Mouse (Mus musculus): Measurements from ENCODE around the gene Thy1. TPM values are rescaled to one million over a fixed set of nuclear protein-coding genes. Genes with fewer than 3 reads are reported as not detected.
A peak's percentile ranks its signal among the peaks of the same experiment; 100 is the strongest.

Gene Thy1
- 8.7 and 21.5 TPM in 2 replicates for polyA plus RNA-seq (2015; fragmentation: Nextera tagmentation; extraction: Ambion mirVana)

- Histone ChIP-seq H3K9ac (ENCODE audit: low read length) (peak within 1 kb of the TSS; percentile 61), H3K9me3 (replicated peaks; ENCODE audit: control insufficient read depth, low read length) (no peaks in the 10 kb centered on the region), H3K36me3 (ENCODE audit: control insufficient read depth, insufficient read depth) (no peaks in the 10 kb centered on the region), H3K4me3 (ENCODE audit: low read length) (peak within 1 kb of the TSS; percentile 50), H3K27me3 (ENCODE audit: control insufficient read depth, insufficient read depth, low read length) (peaks cover 23% of the 10 kb centered on the region), H3K27ac (ENCODE audit: low read length) (no peak within 1 kb of the TSS), H3K4me2 (ENCODE audit: low read depth, low read length) (peak within 1 kb of the TSS; percentile 47), H3K4me1 (ENCODE audit: control insufficient read depth, insufficient read depth, low read length) (peaks cover 5% of the 10 kb centered on the region; the same call in 1 of the 2 replicates)
- peak; percentile 45 for ATAC-seq (replicated peaks; ENCODE audit: extremely low read depth, insufficient read depth, low FRiP score)
- WGBS, result 1% methylated on average over 30 of the region's 30 CpGs
These were observed at the start of gene Thy1 for GRCm38 (mm10) chr9:44042836-44043707. Gene Thy1 (plus strand): TSS chr9:44043384.

- no peak overlapping the region for H3K4me3 ChIP-seq (ENCODE audit: low read length)
- WGBS, result 67% methylated on average over 2 of the region's 2 CpGs
These were observed 45.5 kb upstream of the Thy1 start for GRCm38 (mm10) chr9:43997681-43998080.

GRCm38 (mm10) chr9:43998851-43999250 lies 44.3 kb upstream of the Thy1 start:
- whole genome bisulfite sequencing, result 71% methylated on average over 4 of the region's 4 CpGs
- Histone ChIP-seq H3K4me1 (ENCODE audit: control insufficient read depth, insufficient read depth, low read length) (0 out of 2 replicates have a peak, but pooled peaks cover under 1% of the 10 kb centered on the region), H3K36me3 (ENCODE audit: control insufficient read depth, insufficient read depth) (no peaks in the 10 kb centered on the region), H3K4me3 (ENCODE audit: low read length) (no peak overlapping the region), H3K27me3 (ENCODE audit: control insufficient read depth, insufficient read depth, low read length) (no peaks in the 10 kb centered on the region), H3K9ac (ENCODE audit: low read length) (no peak overlapping the region), H3K27ac (ENCODE audit: low read length) (no peak overlapping the region), H3K4me2 (ENCODE audit: low read depth, low read length) (no peak overlapping the region), H3K9me3 (replicated peaks; ENCODE audit: control insufficient read depth, low read length) (no peaks in the 10 kb centered on the region)
- ATAC-seq (replicated peaks; ENCODE audit: extremely low read depth, insufficient read depth, low FRiP score), result no peak

More at GRCm38 (mm10) chr9:43997681-43998080, 45.5 kb upstream of the Thy1 start:
- no peak overlapping the region for H3K9ac ChIP-seq (ENCODE audit: low read length)
- H3K9me3 ChIP-seq (replicated peaks; ENCODE audit: control insufficient read depth, low read length), result no peaks in the 10 kb centered on the region
- peaks cover 10% of the 10 kb centered on the region; the same call in 1 of the 2 replicates for H3K4me1 ChIP-seq (ENCODE audit: control insufficient read depth, insufficient read depth, low read length)
- H3K4me2 ChIP-seq (ENCODE audit: low read depth, low read length), result no peak overlapping the region
- H3K36me3 ChIP-seq (ENCODE audit: control insufficient read depth, insufficient read depth), result no peaks in the 10 kb centered on the region
- H3K27ac ChIP-seq (ENCODE audit: low read length), result no peak overlapping the region
- no peaks in the 10 kb centered on the region for H3K27me3 ChIP-seq (ENCODE audit: control insufficient read depth, insufficient read depth, low read length)
- no peak for ATAC-seq (replicated peaks; ENCODE audit: extremely low read depth, insufficient read depth, low FRiP score)

GRCm38 (mm10) chr9:44004362-44004761 lies 38.8 kb upstream of the Thy1 start:
- 51% methylated on average over 3 of the region's 3 CpGs for WGBS
- Histone ChIP-seq H3K36me3 (ENCODE audit: control insufficient read depth, insufficient read depth) (no peaks in the 10 kb centered on the region), H3K4me3 (ENCODE audit: low read length) (no peak overlapping the region), H3K4me2 (ENCODE audit: low read depth, low read length) (no peak overlapping the region), H3K27ac (ENCODE audit: low read length) (no peak overlapping the region), H3K4me1 (ENCODE audit: control insufficient read depth, insufficient read depth, low read length) (no peaks in the 10 kb centered on the region), H3K9ac (ENCODE audit: low read length) (no peak overlapping the region), H3K27me3 (ENCODE audit: control insufficient read depth, insufficient read depth, low read length) (no peaks in the 10 kb centered on the region; the same call in 1 of the 2 replicates), H3K9me3 (replicated peaks; ENCODE audit: control insufficient read depth, low read length) (no peaks in the 10 kb centered on the region)
- ATAC-seq (replicated peaks; ENCODE audit: extremely low read depth, insufficient read depth, low FRiP score), result no peak

GRCm38 (mm10) chr9:44005305-44005704 lies 37.9 kb upstream of the Thy1 start:
- H3K36me3 ChIP-seq (ENCODE audit: control insufficient read depth, insufficient read depth), result no peaks in the 10 kb centered on the region
- 77% methylated on average over 3 of the region's 3 CpGs for WGBS
- no peak overlapping the region for H3K4me3 ChIP-seq (ENCODE audit: low read length)
- H3K9ac ChIP-seq (ENCODE audit: low read length), result no peak overlapping the region
- H3K27ac ChIP-seq (ENCODE audit: low read length), result no peak overlapping the region
- ATAC-seq (replicated peaks; ENCODE audit: extremely low read depth, insufficient read depth, low FRiP score), result no peak
- H3K9me3 ChIP-seq (replicated peaks; ENCODE audit: control insufficient read depth, low read length), result no peaks in the 10 kb centered on the region
- H3K4me1 ChIP-seq (ENCODE audit: control insufficient read depth, insufficient read depth, low read length), result no peaks in the 10 kb centered on the region
- no peaks in the 10 kb centered on the region; the same call in 1 of the 2 replicates for H3K27me3 ChIP-seq (ENCODE audit: control insufficient read depth, insufficient read depth, low read length)
- no peak overlapping the region for H3K4me2 ChIP-seq (ENCODE audit: low read depth, low read length)

- H3K9ac ChIP-seq (ENCODE audit: low read length), result no peak overlapping the region
- no peak overlapping the region for H3K4me2 ChIP-seq (ENCODE audit: low read depth, low read length)
- no peak for ATAC-seq (replicated peaks; ENCODE audit: extremely low read depth, insufficient read depth, low FRiP score)
- WGBS, result 62% methylated on average over 2 of the region's 2 CpGs
- no peaks in the 10 kb centered on the region for H3K9me3 ChIP-seq (replicated peaks; ENCODE audit: control insufficient read depth, low read length)
- no peaks in the 10 kb centered on the region for H3K36me3 ChIP-seq (ENCODE audit: control insufficient read depth, insufficient read depth)
- no peak overlapping the region for H3K27ac ChIP-seq (ENCODE audit: low read length)
- no peak overlapping the region for H3K4me3 ChIP-seq (ENCODE audit: low read length)
- no peaks in the 10 kb centered on the region; the same call in 1 of the 2 replicates for H3K27me3 ChIP-seq (ENCODE audit: control insufficient read depth, insufficient read depth, low read length)
- no peaks in the 10 kb centered on the region for H3K4me1 ChIP-seq (ENCODE audit: control insufficient read depth, insufficient read depth, low read length)
These were observed 35.9 kb upstream of the Thy1 start for GRCm38 (mm10) chr9:44007323-44007722.

GRCm38 (mm10) chr9:44007991-44008390 lies 35.2 kb upstream of the Thy1 start:
- Histone ChIP-seq H3K9me3 (replicated peaks; ENCODE audit: control insufficient read depth, low read length) (no peaks in the 10 kb centered on the region), H3K36me3 (ENCODE audit: control insufficient read depth, insufficient read depth) (no peaks in the 10 kb centered on the region), H3K9ac (ENCODE audit: low read length) (no peak overlapping the region), H3K27me3 (ENCODE audit: control insufficient read depth, insufficient read depth, low read length) (no peaks in the 10 kb centered on the region; the same call in 1 of the 2 replicates), H3K27ac (ENCODE audit: low read length) (no peak overlapping the region), H3K4me2 (ENCODE audit: low read depth, low read length) (no peak overlapping the region), H3K4me1 (ENCODE audit: control insufficient read depth, insufficient read depth, low read length) (no peaks in the 10 kb centered on the region), H3K4me3 (ENCODE audit: low read length) (no peak overlapping the region)
- no peak for ATAC-seq (replicated peaks; ENCODE audit: extremely low read depth, insufficient read depth, low FRiP score)
- 72% methylated on average over 3 of the region's 3 CpGs for WGBS

- Histone ChIP-seq H3K27ac (ENCODE audit: low read length) (no peak overlapping the region), H3K27me3 (ENCODE audit: control insufficient read depth, insufficient read depth, low read length) (no peaks in the 10 kb centered on the region), H3K36me3 (ENCODE audit: control insufficient read depth, insufficient read depth) (no peaks in the 10 kb centered on the region), H3K4me1 (ENCODE audit: control insufficient read depth, insufficient read depth, low read length) (no peaks in the 10 kb centered on the region), H3K4me2 (ENCODE audit: low read depth, low read length) (no peak overlapping the region), H3K9ac (ENCODE audit: low read length) (no peak overlapping the region), H3K4me3 (ENCODE audit: low read length) (no peak overlapping the region), H3K9me3 (replicated peaks; ENCODE audit: control insufficient read depth, low read length) (no peaks in the 10 kb centered on the region)
- 58% methylated on average over 3 of the region's 3 CpGs for WGBS
- no peak for ATAC-seq (replicated peaks; ENCODE audit: extremely low read depth, insufficient read depth, low FRiP score)
These were observed 32.3 kb upstream of the Thy1 start for GRCm38 (mm10) chr9:44010900-44011299.

- ATAC-seq (replicated peaks; ENCODE audit: extremely low read depth, insufficient read depth, low FRiP score), result no peak
These were observed 31.5 kb upstream of the Thy1 start for GRCm38 (mm10) chr9:44011668-44012067.

More at GRCm38 (mm10) chr9:44011668-44012067, 31.5 kb upstream of the Thy1 start:
- no peak overlapping the region for H3K9ac ChIP-seq (ENCODE audit: low read length)
- no peaks in the 10 kb centered on the region for H3K27me3 ChIP-seq (ENCODE audit: control insufficient read depth, insufficient read depth, low read length)
- H3K4me2 ChIP-seq (ENCODE audit: low read depth, low read length), result no peak overlapping the region
- no peaks in the 10 kb centered on the region for H3K36me3 ChIP-seq (ENCODE audit: control insufficient read depth, insufficient read depth)
- no peak overlapping the region for H3K4me3 ChIP-seq (ENCODE audit: low read length)
- no peaks in the 10 kb centered on the region for H3K4me1 ChIP-seq (ENCODE audit: control insufficient read depth, insufficient read depth, low read length)
- H3K9me3 ChIP-seq (replicated peaks; ENCODE audit: control insufficient read depth, low read length), result no peaks in the 10 kb centered on the region
- 68% methylated on average over 5 of the region's 5 CpGs for WGBS
- H3K27ac ChIP-seq (ENCODE audit: low read length), result peak overlapping the region; percentile 17; the same call in 1 of the 2 replicates

Measured in heart, embryonic 16.5 days (tissue).